Mouse (Mus musculus) 3T3-L1 (cell line): ENCODE results near the gene Ppp1r36.
"Not testable (repeated sequence)": the region's sequence is repeated elsewhere in the genome, so short reads cannot be mapped to it uniquely, and the experiment has no call there.

Source experiments
- DNase-seq: peaks from one replicate; pipeline ENCODE4 v3.0.0-alpha.2; 2015; ENCODE audit warnings: low read depth, low spot score

The Ppp1r36 gene

GRCm38 (mm10) chr12:76446201-76446600, 28.9 kb downstream of the Ppp1r36 start:
- DNase-seq: no peak

DNA sequence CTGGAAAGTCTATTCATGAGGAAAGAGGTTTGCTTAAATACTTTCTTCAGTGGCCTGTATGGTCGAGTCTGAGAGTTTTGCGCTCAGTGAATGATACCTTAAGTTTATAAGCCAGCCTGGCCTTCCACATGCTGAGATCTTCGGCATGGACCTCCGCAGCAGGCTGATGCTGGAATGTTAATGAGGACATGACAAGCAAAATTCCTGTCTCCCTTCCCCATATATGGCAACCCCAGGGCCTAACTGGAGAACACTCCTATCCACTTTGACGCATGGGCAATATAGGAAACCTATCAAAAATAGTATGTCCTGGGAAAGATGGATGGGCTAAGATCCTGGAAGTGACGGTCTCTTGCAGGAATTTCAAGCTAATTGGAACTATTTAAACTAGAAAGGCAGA, 30.8 kb downstream of the Ppp1r36 start:
- DNase-seq: no peak

- DNase-seq: no peak
These were observed 34.9 kb downstream of the Ppp1r36 start for GRCm38 (mm10) chr12:76452203-76452602.

DNA sequence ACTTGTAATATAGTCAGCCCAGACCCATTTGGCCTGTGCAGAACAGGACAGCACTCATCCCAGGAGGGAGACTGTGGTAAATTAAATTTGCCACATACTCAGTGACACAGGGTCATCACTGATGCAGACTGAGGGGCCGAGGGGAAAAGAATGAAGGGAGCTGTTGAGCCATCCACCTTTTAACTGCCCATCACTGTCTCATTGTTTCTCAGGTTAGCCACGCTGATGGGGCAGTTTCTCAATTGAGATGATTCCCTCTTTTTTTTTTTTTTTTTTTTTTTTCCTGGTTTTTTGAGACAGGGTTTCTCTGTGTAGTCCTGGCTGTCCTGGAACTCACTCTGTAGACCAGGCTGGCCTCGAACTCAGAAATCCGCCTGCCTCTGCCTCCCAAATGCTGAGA, 41.1 kb downstream of the Ppp1r36 start:
- not testable (repeated sequence) for DNase-seq

DNA sequence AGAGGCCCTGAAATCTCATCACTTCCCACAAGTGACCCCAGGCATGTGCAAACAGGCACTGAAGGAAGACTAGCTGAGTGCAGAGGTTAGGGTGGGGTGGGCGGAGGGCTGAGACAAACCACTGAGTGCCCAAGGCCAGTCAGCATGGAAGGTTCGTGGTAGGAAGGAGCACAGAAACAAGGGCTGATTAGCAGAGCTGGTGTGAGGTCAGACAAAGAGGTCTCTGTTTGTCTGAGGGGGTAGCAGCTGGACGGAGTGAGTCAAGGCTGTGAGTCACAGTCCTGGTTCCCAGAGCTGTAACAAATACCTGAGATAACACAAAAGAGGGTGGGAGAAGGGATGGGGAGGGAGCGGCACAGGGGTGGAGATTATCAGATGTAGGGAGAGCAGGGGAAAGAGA, 41.7 kb downstream of the Ppp1r36 start:
- DNase-seq: peak; percentile 95

DNA sequence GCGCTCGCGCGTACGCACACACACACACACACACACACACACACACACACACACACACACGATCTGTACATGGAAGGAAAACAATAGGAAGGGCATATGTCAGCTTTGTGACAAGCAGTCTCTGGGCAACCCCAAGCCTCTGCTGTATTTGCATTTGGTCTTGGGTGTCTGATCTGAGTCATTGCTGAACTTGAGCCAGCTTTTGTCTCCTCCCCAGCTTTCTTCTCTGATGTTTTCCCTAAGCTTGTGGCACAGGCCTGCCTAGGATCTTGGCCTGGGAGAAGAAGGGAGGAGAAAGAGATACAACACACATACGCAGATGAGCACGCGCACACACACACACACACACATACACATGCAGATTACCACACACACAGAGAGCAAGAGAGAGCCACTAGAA, 46.1 kb downstream of the Ppp1r36 start:
- DNase-seq: peak; percentile 95

GRCm38 (mm10) chr12:76464651-76465252, 47.4 kb downstream of the Ppp1r36 start:
- DNase-seq: no peak

DNA sequence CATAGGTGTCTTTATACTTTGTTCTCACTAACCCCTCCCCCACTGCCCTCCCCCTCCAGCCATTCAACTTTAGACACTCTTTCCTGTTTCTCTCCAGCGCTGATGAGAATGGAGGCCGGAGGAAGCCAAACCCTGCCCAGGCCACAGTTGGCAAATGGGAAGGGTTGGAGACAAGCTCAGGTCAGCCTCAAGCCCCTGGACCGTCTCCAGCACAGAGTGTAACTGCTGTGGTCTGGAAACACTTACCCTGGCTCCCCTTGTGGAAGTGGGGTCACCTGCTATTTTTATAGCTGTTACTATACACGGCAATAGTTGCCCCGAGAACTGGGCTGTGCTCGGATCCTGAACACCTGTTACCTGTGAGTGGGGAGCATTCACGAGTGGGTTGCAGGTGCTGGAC, 49.3 kb downstream of the Ppp1r36 start:
- no peak for DNase-seq

- peak; percentile 77 for DNase-seq
These were observed 49.9 kb downstream of the Ppp1r36 start for GRCm38 (mm10) chr12:76467256-76467655.

DNA sequence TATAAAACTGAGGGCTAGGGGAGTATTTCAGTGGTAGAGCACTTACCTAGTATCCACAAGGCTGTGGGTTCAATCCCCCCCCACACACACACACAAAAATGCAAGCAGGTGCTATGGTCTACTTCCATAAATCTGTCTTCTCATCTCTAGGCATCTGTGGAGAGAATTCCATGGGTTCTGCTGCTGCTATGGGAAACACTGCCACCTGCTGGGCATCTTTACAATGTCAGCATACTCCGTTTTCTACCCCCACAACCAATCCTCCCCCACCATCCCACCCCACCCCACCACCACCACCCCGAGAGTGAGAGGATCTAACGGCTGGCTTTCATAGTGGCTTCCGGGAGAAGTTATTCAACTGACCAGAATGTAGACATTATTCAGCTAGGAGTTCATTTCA, 54.7 kb downstream of the Ppp1r36 start:
- peak; percentile 83 for DNase-seq

DNA sequence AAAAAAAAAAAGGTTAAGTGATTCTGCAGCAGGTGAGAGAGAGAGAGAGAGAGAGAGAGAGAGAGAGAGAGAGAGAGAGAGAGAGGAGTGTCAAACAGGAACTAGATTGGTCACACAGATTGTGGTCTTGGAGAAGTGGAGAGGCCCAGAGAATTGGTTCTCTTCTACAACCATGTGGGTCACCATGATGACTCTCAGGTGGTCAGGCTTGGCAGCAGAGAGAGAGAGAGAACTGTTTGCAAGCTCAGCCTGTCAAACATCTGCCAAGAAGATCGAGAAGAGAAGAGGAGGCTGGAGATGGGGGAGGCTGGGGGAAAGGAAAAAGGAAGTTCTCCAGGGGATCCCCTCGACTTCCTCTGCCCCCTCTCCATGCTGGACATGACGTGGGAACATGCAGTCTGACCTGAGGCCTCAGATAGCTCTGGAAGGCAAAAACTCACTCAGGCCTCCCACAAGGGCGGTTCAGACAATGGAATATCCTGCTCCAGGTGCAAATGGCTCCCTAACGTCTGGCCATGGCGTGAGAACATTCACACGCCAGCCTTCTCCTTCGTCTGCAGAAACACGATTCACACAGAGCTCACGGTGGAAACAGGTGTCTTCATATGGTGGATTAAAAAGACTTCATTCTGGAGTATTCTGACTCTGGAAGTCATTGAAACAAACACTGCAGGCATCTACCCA, 56.4 kb downstream of the Ppp1r36 start:
- DNase-seq: no peak

GRCm38 (mm10) chr12:76474246-76474583, 56.9 kb downstream of the Ppp1r36 start:
- DNase-seq: no peak

GRCm38 (mm10) chr12:76474802-76475201, 57.5 kb downstream of the Ppp1r36 start:
- DNase-seq: no peak

- DNase-seq: no peak
These were observed 58.8 kb downstream of the Ppp1r36 start for GRCm38 (mm10) chr12:76476146-76476545.

DNA sequence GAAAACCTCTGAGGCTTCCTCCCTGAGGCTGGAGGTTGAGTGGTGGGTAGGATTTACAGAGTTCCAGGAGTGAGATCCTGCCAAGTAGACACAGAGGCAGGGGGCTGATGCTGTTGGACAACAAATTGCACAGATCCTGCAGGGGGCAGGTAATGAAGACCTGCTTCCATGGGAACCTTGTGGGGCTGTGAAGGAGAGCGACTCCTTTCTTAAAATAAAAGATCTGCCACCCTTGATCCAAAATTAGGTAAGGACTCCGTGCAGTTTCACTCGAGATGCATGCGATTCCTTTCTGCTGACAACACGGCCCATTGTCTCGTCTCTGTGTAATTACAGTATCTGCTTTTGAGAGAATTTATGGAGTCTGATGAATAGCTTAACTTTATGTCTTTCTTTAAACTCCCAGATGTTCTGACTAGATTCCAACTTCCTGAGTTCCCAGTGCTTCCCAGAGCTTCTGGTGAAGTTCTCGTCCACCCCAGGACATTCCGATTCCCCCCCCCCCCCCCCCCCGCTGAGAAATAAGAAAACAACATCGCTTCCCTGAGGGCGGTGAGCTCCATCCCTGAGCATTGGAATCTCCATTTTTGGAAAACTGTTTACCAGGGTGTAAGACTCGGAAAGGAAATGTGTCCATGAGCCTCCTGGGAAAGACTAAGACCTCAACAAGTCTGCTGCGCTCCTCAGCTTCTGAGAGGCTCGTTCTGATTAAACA, 61.1 kb downstream of the Ppp1r36 start:
- DNase-seq: no peak

- DNase-seq: no peak
These were observed 61.8 kb downstream of the Ppp1r36 start for GRCm38 (mm10) chr12:76479174-76479573.

DNA sequence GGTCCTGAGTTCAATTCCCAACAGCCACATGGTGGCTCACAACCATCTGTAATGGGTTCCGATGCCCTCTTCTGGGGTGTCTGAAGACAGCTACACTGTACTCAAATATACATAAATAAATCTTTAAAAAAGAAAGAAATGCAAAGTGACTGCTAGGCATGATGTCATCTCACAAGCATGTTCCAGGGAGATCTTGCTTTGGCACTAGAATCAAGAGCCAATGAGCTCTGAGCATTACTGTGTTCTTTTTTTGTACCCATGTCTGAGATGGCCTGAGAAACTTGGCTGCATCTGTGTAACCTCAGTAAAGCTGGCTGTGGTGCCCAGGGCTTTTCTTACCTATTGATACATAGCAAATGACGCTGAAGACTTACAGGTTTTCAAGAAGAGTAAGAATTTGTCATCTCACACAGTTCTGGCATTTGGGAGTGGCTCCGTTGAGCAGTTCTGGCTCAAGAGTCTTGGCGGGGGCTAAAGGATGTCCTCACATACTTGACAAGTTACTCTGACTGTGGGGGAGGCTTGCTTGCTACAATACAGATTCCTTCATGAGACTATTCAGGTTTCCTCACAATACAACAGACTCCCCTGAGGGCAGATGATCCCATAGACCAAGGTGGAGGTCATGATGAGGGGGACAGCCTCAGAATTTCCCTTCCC, 62.6 kb downstream of the Ppp1r36 start:
- DNase-seq: peak; percentile 80

DNA sequence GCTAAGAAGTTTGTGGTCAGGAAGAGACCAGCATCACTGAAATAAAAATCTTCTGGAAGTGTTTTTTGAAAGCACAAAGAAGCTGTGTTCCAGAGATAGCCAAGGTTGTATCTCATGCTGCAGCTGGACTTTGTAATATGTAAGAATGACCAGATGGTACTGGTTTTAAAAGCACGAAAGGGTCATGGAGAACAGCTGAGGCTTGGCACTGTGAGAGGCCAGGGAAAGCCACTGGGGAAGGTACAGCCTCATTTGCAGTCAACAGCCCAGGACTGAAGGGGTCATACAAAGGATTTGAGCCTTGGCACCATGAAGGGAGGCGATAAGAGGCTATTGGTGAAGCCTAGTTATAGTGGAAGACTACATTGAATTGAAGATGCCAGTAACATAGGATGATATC, 65.1 kb downstream of the Ppp1r36 start:
- DNase-seq: no peak

DNA sequence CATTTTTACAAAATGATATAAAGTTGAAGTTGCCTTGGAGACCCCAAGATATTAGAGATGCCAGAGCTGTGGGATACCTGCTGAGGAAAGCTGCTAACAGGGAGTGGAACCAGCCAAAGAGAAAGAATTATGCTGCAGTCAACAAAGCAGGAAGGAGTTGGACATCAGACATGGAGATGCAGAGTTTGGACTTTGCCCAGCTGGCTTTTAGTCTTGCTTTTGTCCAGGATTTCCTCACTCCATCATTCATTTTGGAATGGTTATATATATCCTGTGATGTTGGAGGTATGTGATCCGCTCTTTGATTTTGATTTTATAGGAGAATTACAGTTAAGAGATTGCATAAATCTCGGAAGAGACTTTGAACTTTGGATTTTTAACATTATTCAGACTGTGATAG, 65.6 kb downstream of the Ppp1r36 start:
- DNase-seq: no peak

DNA sequence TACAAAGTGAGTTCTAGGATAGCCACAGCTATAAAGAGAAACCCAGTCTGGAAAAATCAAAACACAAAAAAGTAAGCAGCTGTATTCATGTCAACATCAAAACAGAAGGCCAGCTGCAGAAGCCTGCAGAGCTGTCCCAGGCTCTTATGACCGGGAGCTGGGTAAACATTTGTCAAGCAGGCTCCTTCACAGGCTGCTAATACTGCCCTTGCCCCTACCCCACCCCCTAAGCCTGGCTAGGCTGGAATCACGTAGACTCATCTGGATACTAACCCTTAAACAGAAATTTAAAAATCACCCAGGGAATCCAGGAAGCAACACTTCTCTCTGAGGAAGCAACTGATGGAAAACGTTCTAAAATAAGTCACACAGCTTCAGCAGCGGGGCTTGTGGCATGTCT, 67.5 kb downstream of the Ppp1r36 start:
- DNase-seq: no peak

DNA sequence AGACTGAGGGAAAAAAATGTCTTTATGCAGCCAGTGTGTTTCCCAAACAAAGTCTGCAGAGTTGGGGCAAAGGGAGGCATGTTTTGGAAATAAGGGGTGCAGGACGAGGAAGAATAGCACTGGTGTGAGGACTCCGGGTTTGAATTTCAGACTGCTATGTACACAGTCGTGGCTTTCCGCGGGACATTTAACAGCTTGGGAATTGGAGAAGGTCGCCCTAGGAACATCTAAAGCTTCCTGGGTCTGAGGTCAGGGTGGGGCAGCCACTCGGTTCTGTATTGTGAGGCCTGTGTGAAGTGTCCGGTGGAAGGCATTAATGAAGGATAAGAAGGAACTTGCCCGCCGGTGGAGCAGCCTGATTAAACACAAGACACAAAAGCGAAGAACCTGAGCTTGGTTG, 68.0 kb downstream of the Ppp1r36 start:
- DNase-seq: no peak

DNA sequence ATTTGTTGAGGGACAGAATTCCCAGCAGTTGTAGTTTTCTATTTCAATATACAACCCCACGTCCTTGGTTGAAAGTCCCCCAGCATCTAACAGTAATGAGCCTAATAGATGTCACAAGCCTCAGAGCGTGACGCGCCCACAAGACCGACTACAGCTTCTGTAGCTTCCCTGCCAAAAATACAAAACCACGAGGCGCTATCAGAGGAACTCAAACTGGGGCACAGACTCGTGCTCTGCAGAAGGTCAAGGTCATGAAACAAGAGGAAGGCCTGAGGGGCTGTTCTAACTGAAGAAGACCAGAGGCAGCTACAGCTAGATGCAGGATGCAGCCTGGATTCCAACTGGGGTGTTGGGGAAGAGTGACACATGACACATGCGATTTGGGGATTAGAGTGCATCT, 69.6 kb downstream of the Ppp1r36 start:
- DNase-seq: peak; percentile 24
